Mouse (Mus musculus): ENCODE measurements around the gene Tes3-ps.

Tes3-ps gene

DNA sequence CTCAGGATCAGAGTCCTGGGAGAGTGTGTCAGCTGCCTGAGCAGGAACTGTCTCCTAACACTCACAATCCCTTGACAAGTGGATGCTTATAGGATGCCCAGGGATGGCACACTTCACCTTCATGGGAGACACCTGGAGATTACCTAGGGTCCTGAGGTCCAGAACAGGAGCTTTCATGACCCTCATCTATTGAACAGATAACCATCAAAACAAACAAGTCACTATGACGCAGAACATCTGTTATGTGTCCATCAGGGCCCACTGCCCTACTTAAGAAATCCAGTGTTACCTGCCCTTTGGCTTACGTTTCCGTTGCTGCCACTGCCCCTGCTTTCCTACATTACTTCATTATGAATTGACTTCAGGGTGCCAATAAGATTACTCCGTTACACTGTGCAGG is 12.7 kb downstream of the Tes3-ps start:
- DNase-seq: no peak

DNA sequence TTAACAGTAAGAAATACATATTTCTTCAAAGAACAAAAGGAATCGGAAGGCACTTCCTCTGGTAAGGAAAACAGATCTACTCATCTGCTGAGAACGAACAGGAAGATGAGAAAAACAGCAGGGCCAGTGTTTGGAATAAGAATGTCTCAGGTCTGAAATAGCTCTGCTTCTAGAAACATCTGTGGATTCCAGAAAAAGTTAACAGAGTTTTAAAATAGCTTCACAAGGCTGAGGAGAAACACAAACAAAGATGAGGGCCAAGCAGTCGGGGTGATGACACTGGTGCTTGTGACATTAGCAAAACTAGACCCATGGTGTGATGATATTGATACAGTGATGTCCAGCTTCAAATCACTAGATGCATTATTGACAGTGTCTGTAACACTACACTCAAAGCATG is 14.1 kb downstream of the Tes3-ps start:
- DNase-seq: no peak

DNA sequence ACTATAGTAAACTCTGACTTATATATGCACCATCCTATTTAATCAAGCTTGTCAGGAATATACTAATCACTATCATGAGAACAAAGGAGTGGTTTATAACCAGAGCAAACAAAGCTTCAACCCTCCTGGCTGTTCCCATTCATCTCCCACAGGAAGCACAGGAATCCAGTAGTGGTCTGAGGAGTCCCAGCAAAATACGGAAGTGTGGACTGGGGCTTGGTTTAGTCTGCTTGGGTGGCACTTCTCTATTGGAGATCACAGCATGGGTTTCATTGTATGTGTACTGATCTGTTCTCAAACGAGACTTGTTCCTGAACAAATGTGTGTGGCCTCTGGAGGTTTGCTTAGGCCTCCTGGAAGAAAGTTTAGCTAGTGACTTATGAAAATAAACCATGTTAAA is 25.6 kb downstream of the Tes3-ps start:
- no peak for DNase-seq

DNA sequence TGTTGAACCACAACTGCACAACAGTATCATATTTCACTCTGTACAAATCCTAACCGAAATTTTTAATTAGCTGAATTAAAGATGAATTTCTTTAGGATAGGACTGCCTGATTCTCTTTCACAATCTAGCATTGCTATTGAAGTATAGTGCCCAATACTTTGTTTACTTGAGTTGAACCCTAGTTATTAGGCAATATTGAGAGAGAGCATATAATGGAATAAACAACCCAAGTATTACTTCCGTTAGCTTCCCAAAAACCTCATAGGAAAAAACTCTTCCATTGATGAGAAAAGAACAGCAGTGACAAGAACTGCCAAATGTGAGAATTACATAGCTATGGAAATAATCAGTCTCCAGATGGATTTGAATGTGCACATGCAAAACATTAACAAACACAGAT is 33.1 kb downstream of the Tes3-ps start:
- DNase-seq: no peak

DNA sequence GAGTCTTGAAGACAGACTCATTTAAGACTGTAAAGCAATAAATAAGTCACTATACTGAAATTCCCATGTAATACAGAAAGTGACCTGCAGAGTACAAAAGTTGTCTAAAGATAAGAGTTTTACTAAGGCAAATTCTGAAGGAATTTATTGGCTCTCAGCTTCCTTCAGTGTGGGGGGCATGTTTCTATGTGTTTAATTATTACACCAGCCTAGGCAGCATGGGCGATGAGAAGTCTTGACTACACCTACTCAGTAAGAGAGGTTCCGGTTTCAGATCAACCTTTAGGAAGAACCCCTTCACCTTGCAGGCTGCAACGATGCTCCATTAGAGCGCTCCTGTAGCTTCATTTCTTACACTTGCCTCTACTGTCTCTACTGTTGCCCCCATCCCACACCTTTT is 37.5 kb downstream of the Tes3-ps start:
- no peak for DNase-seq

DNA sequence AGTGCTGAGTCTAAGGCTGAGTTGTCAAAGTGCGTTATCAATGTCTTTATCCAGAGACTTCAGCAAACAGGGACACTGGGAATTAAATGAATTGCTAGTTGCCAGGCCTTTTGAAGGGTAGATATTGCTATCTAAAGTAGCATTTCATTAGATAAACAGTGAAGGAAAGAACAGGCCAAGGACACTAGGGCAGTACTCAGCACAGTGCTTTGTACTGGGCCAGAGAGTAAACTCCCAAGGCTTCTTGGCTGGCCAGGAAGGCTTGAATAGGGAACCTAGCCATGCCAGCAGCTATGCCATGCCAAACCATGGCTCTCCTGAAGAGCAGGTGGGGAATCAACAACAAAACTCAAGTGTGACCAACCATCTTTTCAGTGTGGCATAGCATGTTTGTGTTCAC is 43.8 kb downstream of the Tes3-ps start:
- DNase-seq: no peak

DNA sequence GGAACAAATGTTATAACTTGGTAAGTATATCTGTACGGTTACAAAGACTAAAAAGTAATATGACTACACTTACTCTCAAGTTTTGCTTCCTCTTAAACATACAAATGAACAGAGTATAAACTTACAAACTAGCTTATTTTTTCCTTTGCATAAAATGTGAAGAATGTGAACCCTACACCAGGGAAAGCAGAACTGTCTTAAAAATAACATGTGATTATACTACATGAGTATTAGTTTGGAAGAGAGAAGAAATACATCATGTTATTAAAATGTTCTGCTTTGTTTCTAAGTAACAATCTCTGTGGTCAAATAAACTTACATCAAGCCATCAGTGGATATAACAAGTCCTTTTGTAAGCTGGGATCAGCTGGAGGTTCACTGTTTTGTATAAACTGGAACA is 45.6 kb downstream of the Tes3-ps start:
- DNase-seq: no peak

DNA sequence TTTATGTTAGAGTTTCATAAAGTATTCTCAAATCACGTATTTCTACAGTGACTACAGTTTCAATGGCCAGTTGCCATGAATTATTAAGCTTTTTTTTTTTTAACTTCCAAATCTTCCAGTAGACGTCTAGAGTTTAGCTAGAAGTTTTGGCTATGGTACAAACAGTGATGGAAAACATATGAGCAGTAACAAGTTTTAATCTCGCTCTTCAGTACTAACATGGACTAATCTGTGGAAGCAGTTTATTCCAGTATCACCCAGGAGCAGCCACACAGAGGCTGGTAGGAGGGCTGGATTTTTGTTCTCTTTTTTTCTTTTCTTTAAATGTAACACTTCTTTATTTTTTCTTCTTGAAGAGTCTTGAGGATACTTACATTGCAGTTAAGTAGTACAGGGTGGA is 51.2 kb downstream of the Tes3-ps start, which contains the start of gene Aspn:
Gene Aspn, plus strand, starts transcription at position 165 of the 400 bp plus-strand sequence.
- DNase-seq: no peak

DNA sequence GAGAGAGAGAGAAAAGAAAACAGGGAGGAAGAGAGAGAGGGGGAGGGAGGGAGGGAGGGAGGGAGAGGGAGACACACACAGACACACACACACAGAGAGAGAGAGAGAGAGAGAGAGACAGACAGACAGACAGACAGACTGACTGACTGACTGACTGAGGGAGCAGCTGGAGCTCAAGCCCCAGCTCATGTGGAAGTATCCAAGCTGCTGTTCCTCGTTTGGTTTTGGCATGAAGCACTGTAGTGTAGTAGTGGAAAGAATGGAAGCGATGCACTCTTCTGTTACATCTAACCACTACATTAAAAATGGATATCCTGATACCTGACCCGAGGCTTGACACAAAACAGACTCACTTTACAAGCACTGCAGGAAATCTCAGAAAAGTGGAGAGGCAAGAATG is 52.5 kb downstream of the Tes3-ps start:
- no peak for DNase-seq

Data from layer of hippocampus, adult 9-11 months (tissue).